Mouse (Mus musculus) telencephalon, adult 2 months (tissue): ENCODE measurements at regions not wholly inside any gene's neighbourhood (a gene's known extent, or its start where the extent isn't known, plus 50 kb on each side); places are given as distances from the start of the nearest gene placed in this dataset.

ENCODE experiments used
- DNase-seq: peaks from one replicate; pipeline ENCODE4 v3.0.0-alpha.2; 2011; ENCODE audit warnings: low read depth, low spot score

GRCm38 (mm10) chr12:107833001-107833400 is 170.4 kb downstream of the Bcl11b start:
- no peak for DNase-seq

- DNase-seq = no peak
These were observed 168.9 kb downstream of the Bcl11b start for GRCm38 (mm10) chr12:107834512-107834911.

GRCm38 (mm10) chr12:107837741-107838140 is 165.7 kb downstream of the Bcl11b start:
- no peak for DNase-seq

GRCm38 (mm10) chr12:107844631-107845030 is 158.8 kb downstream of the Bcl11b start:
- DNase-seq = no peak

- DNase-seq = no peak
These were observed 152.8 kb downstream of the Bcl11b start for GRCm38 (mm10) chr12:107850591-107850990.

- no peak for DNase-seq
These were observed 150.5 kb downstream of the Bcl11b start for GRCm38 (mm10) chr12:107852921-107853320.

- no peak for DNase-seq
These were observed 147.9 kb downstream of the Bcl11b start for GRCm38 (mm10) chr12:107855547-107855946.

- DNase-seq = no peak
These were observed 146.9 kb downstream of the Bcl11b start for GRCm38 (mm10) chr12:107856421-107857043.

- no peak for DNase-seq
These were observed 144.7 kb downstream of the Bcl11b start for GRCm38 (mm10) chr12:107858536-107859280.

GRCm38 (mm10) chr12:107859750-107860149 is 143.7 kb downstream of the Bcl11b start:
- no peak for DNase-seq

GRCm38 (mm10) chr12:107860358-107860757 is 143.0 kb downstream of the Bcl11b start:
- no peak for DNase-seq
